Mouse (Mus musculus) brain, embryonic 18.5 days (tissue): ENCODE results near the gene Alg1.
"Not testable (repeated sequence)": the region's sequence is repeated elsewhere in the genome, so short reads cannot be mapped to it uniquely, and the experiment has no call there.

Experiments
- DNase-seq: peaks from one replicate; pipeline ENCODE4 v3.0.0-alpha.2; 2012; ENCODE audit warnings: low read depth, low spot score

Alg1 gene

DNA sequence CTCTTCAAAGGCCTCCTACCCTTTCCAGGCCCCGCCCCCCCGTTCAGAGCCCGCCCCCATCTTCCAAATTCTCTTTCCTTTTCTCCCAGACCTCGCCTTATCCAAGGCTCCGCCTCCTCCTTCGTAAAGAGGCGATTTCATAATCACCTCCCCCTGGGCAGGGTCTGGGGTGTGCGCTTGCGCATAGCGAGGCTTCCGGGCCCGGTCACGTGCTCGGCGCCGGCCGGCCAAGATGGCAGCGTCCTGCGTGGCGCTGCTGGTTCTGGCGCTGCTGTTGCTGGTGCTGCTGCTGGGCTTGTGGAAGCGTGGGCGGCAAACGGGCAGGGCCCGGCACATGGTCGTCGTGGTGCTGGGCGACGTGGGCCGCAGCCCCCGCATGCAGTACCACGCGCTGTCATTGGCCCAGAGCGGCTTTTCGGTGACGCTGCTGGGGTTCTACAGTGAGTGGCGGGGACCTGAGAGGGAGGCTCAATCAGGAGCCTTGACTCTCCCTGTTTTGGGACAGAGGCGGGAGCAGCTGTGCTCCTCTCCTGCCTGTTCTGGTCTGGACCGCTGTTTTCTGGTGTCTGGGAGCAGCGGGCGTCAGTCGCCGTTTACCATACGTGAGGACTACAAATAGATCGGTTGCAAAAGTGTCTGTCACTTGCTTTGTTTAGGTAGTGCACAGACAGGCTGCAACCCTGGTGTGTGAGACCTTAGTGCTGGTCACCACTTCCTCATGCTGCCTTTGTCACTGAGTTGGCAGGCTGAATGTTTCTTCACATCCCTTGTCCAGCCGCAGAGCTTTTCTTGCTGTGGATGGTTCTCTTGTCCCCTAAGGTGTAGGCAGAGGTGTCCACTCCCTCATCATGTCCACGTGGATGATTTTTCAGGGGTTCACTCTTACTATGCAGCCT lies at the start of gene Alg1:
Alg1 (plus strand) TSS at position 204 of the 896 bp plus-strand sequence.
- peak; percentile 82 for DNase-seq

- no peak for DNase-seq
Observed at GRCm38 (mm10) chr16:5184101-5184500, 49.3 kb upstream of the Alg1 start.

DNA sequence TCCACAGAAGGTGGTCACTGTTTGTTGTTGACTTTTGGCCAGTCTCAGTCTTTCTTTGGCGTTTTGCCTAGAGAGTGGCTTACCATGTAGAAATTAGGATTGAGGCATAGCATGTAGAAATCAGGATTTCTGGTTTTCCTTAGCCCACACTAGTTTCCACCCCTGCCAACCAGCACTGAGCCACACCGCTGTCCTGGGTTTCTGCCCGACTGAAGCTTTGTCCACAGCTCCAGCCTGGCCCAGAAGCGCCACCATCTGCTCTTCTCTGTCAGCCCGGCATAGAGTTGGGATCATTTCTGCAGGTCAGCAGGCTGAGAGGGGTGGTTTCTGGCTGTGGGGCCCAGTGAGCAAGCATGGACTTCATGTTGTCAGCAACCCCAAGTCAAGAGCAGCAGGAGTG lies 48.5 kb upstream of the Alg1 start:
- no peak for DNase-seq

- no peak for DNase-seq
Observed at GRCm38 (mm10) chr16:5185691-5186090, 47.7 kb upstream of the Alg1 start.

DNA sequence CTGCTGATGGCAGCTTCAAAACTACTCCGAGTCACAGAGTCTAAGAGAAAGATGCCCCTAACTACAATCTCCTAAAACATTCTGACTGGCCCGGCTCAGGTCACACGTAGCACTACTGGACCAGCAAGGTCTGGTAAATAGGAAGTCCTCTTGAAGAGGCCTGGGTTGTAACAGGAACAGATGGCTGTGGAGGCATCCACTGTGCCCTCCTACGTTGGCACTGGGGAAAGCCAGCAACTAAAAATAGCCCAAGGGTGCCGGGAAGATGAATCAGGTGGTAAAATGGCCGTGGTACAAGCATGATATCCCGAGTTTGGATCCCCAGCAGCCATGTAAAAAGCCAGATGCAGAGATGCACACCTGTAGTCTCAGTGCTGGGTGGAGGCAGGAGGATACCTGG lies 47.2 kb upstream of the Alg1 start:
- no peak for DNase-seq

DNA sequence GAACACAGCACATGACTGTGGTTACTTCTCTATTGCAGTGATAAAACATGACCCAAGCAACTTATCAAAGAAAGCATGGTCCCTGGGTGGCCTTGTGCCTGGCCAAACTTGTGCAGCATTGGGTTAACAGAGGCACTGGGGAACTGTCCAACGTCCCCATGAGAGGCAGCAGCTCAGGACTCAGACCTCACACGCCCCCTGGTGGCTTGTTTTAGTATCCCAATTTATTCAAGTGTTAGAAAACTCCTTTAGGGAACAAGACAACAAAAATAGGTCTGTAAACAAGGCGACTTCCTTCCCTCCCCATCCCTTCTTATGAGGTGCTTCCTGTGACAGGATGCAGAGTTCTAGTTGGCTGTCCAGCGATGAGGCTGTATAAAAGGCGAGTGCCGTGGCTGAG lies 38.3 kb upstream of the Alg1 start:
- DNase-seq, result no peak

DNA sequence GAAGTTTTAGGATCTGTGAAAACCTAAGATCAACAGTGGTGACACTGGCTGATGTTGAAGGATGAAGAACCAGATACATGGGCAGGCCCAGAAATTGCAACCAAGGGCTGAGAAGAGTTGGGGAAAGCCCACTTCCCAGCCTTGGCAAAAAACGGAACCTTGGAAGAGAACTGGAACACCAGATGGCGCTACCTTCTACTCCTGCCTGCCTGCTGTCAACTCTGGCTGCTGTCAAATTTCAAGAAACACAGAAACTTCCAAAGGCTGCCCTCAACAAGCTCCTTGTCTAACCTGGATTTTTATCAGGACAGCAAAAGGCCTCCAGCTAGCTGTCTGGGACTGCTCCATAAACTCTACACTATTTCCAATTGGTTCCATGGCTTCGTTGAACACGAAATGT lies 30.7 kb upstream of the Alg1 start:
- no peak for DNase-seq

DNA sequence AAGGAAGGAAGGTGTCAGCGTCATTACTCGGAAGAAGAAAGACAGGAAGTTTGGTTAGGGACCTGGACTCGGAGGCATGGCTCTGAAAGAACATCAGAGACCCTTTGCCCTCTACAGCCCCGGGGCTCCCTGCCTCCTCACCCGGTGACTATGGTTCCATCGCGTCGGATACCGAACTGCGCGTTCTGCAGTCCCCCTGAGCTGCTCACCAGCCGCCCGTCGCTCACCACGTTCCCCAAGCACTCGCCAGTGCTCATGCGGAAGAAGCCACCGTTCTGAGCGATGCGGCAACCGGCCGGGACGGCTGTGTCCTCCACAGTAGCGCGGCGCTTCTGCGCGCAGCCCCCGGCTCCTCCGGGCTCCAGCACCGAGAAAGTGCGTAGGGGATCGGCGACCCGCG lies 30.2 kb upstream of the Alg1 start:
- no peak for DNase-seq

GRCm38 (mm10) chr16:5203668-5204433 lies 29.6 kb upstream of the Alg1 start, which contains the start of gene Nagpa:
Gene Nagpa, minus strand, starts transcription at chr16:5204012.
- peak; percentile 72 for DNase-seq

- no peak for DNase-seq
Observed at GRCm38 (mm10) chr16:5205431-5205970, 27.9 kb upstream of the Alg1 start.

GRCm38 (mm10) chr16:5206051-5206450 lies 27.4 kb upstream of the Alg1 start:
- DNase-seq, result no peak

GRCm38 (mm10) chr16:5210365-5210764 lies 23.1 kb upstream of the Alg1 start:
- no peak for DNase-seq

GRCm38 (mm10) chr16:5212150-5212549 lies 21.3 kb upstream of the Alg1 start:
- DNase-seq, result no peak

GRCm38 (mm10) chr16:5214126-5214525 lies 19.3 kb upstream of the Alg1 start:
- no peak for DNase-seq

- DNase-seq, result no peak
Observed at GRCm38 (mm10) chr16:5216686-5217085, 16.7 kb upstream of the Alg1 start.

GRCm38 (mm10) chr16:5217341-5218133 lies 15.9 kb upstream of the Alg1 start:
- DNase-seq, result no peak

- no peak for DNase-seq
Observed at GRCm38 (mm10) chr16:5221403-5221802, 12.0 kb upstream of the Alg1 start.

GRCm38 (mm10) chr16:5222140-5222539 lies 11.3 kb upstream of the Alg1 start, which contains the start of gene AU021092:
Gene AU021092, minus strand, starts transcription at chr16:5222299.
- no peak for DNase-seq

GRCm38 (mm10) chr16:5226534-5226933 lies 6.9 kb upstream of the Alg1 start:
- not testable (repeated sequence) for DNase-seq

DNA sequence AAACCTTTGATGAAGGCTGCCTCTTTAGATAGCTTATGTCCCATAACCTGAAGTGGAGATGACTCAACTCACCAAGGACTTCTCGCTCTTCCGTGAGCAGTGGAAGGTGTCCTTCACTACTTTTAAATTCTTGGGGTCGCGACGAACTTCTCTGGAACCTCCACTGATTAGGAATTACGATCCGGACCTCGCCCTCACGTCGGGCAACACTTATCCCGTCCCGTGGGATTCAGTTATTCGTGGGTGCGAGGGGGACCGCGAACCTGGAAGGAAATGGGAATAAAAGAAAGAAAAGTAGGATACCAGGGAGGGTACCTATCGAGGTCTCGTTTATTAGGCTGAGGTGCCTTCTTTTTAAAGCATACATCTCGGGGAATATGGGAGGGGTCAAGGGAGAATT lies 5.9 kb upstream of the Alg1 start:
- not testable (repeated sequence) for DNase-seq

DNA sequence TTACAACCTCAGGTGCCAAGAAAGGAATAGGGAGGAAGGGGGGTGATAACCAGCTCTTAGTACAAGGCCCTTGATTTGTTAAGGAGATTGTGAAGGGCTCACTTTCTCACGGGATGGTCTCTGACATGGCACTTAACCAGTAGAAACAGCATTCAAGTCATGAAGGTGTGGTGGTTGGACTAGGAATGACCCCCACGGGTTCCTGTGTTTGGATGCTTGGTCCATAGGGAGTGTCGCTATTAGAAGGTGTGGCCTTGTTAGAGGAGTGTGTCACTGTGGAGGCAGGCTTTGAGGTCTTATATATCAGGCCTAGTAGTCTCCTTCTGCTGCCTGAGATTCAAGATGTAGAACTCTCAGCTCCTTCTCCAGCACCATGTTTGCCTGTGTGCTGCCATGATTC lies 5.3 kb upstream of the Alg1 start:
- not testable (repeated sequence) for DNase-seq
